Mouse (Mus musculus): ENCODE measurements around the gene Prcc.
"Not testable (repeated sequence)": the region's sequence is repeated elsewhere in the genome, so short reads cannot be mapped to it uniquely, and the experiment has no call there.

Prcc gene

DNA sequence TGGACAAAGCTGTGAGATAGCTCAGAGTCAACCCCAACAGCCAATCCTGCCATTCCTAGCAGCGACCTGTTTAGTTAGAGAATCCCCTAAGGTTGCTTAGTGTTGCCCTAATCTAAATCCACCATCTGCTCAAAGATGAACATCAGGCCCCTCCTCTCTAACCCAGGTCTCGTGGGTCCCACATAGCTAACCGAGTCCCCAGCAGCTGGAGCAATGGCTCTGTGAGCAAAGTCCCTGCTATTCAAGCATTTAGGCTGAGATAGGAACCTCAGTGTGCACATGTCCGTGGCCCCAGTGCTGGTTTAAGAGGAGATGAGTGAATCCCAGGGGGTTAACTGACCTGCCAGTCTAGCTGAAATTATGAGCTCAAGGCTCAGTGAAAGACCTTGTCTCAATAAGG lies 39.2 kb downstream of the Prcc start:
- no peak for DNase-seq (ENCODE audit: low read depth, low spot score)

DNA sequence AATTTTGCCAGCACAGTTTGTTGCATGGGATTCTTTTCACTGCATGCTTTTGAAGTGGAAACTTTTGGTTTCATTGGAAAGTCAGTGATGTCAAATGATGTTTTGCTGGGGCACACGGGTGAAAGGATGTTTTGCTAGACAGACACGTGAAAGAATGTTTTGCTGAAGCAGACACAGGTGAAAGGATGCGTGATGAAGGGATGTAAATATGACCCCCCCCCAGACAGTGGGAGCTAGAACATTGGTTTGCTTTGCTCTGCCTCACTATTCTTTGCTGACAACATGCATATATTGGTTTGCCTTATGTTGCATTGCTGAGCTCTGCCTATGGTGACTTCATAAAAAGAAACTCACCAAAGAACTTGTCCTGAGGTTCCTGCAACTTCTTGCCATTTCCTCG lies 40.4 kb downstream of the Prcc start:
- no peak for DNase-seq (ENCODE audit: low read depth, low spot score)

DNA sequence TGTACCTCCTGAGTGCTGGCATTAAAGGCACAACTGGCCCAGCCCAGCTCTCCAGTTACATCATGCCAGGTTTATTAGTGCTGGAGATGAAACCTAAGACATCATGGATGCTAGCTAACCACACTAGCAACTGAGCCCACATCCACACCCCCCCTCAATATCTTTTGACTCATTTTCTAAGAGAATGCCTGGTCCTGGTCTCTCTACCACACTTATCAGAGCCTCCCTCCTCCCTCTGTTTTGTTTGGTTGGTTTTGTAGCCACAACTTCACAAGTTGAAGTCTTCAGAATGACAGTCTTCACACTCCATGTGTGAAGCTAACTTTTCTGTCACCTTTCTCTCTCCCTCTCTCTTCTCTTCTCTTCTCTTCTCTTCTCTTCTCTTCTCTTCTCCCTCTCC lies 44.5 kb downstream of the Prcc start:
- no peak for DNase-seq (ENCODE audit: low read depth, low spot score)

DNA sequence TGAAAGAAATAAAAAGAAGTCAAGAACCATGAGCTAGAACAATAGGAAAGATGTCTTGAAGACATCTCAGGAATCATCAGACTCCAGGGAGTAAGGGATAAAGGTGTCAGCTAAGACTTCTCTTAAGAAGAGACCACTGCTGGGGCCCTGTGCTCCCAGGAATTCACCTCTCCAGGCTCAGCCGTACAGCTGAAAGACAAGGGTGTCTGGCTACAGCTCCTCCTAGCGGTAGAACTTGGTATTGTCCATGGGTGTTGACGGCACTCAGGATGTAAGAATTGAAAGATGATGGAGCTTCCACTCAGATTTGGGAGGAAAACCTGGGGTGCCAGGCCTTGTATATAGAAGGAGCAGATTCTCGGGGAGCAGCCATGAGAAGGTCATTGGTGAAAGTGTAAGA lies 46.8 kb downstream of the Prcc start:
- peak; percentile 84 for DNase-seq (ENCODE audit: low read depth, low spot score)

DNA sequence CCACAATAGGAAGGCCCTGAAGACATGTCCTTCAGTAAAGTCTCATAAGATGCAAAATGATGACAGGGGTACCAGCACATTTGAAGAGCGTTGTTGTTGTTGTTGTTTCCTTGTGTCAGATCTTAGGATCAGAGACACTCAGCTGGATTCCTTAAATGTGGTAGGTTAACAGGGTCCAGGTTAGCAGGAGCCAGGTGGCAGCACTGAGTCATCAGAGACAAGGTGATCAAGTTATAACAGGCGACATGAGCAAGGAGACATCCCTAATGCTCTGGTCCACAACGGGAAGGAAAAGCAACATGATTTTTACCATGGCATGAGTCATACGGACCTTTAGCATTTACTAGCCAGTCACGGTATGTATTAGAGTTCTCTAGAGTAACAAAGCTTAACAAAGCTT lies 51.9 kb downstream of the Prcc start:
- DNase-seq (ENCODE audit: low read depth, low spot score), result no peak

DNA sequence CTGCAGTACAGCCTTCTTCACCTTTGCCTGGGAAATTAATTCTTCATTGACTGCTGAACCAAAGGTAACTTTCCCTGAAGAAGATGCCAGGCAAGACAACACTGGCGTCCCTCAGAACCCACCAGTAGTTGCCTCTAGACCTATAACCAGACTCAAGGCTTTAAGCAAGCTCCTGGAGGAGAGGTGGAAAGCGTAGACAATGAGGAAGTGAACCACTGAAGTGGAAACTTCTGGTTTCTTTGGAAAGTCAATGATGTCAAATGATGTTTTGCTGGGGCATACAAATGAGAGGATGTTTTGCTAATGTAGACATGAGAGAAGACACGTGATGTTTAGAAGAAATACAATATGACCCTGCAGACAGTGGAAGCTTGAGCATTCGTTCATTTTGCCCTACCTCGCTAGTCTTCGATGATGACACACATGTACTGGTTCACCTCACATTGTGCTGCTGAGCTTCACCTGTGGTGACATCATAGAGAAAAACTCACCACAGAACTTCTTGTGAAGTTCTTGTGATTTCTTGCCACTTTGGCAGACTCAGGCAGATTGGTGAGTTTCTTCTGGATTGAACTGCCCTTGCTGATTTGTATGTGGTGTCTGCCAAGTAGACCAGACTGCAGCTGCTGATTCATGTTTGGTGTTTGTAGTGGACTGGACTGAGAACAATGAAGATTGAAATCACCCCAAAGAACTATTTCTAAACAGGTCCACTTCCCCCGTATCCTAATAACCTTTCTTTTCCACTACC lies 53.1 kb downstream of the Prcc start:
- no peak for DNase-seq (ENCODE audit: low read depth, low spot score)

DNA sequence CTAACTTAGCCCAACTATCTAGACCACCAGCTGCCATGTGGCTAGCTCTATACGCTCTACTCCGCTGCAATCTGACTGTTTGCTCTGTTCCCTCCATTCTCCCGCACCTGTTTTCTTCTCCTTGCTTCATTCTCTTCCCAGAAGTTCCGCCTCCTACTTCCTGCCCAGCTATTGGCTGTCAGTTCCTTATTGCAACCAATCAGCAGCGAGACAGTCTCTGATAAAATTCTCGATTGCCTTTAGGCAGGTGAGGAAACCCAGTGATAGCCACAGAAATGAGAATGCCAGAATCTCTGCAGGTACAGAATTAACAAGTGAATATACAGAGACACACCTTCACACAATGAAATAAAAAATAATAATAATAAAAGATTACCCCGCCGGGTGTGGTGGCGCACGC lies 56.4 kb downstream of the Prcc start:
- DNase-seq (ENCODE audit: low read depth, low spot score), result no peak

DNA sequence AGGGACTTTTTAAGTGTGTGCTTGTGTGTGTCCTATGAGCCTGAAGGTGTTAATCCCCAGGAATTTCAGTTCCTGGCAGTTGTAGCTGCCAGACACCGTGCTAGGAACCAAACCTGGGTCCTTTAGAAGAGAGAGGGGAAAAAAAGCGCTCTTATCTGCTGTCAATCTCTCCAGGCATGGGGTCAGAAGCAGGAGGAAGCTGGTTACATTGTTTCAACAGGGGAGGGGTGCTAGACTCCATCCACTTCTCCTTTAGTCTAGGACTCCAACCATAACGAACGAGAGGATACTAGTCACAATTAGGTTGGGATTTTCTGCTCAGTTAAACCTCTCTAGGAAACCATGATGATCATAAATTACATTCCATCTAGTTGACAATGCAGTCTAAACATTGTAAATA lies 57.0 kb downstream of the Prcc start:
- no peak for DNase-seq (ENCODE audit: low read depth, low spot score)

DNA sequence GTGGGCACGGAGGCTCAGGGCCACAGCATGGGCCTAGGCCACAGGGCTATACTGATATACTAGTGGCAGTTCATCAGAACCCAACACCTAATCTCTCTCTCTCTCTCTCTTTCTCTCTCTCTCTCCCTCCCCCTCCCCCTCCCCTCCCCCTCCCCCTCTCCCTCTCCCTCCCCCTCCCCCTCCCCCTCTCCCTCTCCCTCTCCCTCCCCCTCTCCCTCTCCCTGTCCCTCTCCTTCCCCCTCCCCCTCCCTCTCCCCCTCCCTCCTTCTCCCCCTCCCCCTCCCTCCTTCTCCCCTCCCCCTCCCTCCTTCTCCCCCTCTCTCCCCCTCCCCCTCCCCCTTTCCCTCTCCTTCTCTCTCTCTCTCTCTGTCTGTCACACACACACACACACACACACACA lies 61.2 kb downstream of the Prcc start, which contains the start of gene Pear1:
Gene Pear1, minus strand, starts transcription at position 101 of the 400 bp plus-strand sequence.
- not testable (repeated sequence) for DNase-seq (ENCODE audit: low read depth, low spot score)

DNA sequence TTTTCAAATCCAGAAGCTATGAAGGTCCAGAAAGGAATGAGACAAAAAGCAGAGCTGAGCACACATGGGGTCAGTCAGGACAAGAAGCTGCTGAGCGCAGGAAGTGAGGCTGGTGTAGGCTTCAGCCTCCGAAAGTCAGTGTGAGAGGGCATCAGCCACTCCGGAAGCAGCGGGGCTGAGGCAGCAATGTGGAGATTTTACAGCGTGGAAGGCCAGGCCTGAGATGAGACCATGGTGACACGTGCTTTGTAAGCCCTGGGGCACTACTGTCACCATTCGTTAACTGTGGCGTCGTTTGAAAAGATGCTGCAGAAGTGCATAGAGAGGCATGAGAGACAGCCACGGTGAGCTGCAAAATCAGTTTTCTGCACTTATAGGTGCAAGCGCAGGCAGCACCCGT lies 67.2 kb downstream of the Prcc start:
- no peak for DNase-seq (ENCODE audit: low read depth, low spot score)

DNA sequence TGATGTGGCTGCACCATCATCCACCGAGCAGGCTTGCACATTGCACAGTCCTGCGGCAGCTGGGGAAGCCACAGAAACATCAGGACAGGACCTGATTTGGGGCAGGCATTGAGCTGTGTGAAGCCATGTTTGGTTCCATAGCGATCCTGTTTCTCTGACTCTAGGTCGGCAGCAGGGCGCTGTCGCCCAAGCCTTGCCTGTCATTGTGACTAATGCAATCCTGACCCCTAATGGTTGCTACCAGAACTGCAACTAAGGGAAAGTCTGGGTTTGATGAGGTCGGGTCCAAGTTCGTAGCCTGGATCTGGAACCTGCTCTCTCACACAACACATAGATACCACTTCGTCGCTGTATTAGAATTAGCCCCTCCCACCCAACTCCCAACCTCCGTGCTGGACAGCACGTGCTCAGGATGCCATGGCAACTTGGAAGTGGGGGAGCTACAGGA lies 68.7 kb downstream of the Prcc start:
- DNase-seq (ENCODE audit: low read depth, low spot score), result peak; percentile 87

DNA sequence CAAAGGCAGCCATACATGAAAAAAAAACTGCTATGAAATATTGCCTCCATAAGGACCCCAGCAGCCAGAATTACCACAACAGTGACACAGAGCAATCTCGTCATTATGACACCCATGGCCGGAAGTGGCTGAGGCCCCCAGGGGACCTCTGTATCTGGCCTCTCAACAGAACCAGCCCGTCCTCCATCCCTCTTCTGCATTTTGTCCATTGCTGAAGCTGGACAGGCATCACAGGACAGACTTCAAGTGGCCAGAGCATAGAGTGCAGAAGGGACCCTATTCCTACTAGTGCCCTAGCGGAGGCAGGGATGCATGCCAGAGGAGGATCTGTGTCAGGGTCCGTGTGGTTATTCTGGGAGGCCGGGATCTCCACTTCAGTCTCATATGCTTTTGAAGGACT lies 69.2 kb downstream of the Prcc start:
- no peak for DNase-seq (ENCODE audit: low read depth, low spot score)

DNA sequence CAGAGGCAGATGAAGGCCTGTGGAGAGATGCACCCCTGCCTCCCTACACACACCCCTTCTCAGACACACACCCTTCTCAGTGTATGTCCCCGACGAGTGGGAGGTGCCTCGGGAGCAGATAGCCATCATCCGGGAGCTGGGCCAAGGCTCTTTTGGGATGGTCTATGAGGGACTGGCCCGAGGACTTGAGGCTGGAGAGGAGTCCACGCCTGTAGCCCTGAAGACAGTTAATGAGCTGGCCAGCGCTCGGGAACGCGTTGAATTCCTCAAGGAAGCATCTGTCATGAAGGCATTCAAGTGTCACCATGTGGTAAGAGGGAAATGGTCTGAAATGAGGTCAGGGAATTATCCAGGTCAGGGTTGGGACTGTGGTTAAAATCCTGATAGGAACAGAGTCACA lies 72.5 kb downstream of the Prcc start:
- DNase-seq (ENCODE audit: low read depth, low spot score), result peak; percentile 17

DNA sequence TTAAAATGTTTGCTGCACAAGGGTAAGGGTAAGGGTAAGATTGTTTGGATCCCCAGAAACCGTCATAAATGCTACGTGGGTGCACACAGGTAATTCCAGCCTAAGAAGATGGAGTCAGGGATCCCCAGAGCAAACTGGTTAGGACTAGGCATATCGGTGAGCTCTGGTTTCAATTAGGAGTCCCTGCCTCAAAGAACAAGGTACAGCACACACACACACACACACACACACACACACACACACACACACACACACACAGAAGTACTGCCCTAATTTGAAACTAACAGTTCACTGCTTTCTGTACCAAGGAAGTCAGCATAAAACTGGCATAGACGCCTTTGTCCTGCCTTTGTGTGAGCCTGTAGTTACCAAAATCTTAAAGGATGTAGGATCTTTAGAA lies 73.0 kb downstream of the Prcc start:
- no peak for DNase-seq (ENCODE audit: low read depth, low spot score)

DNA sequence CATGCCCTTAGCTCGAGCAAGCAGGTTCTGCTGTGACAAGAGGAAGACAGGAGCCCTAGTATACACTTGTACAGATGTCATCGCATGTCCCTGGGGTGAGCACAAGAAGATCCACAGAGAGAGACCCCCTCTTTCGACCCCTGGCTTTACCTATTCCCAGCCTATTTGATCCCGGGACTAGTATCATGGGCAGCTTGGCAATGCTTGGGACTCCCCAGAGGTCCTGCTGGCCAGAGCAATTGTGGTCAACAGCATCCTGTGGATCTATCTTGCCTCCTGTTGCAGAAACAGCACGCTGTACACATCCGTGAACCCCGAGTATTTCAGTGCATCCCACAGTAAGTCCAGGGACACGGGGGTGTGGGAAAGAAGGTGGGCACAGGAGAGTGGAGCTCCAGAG lies 74.1 kb downstream of the Prcc start:
- DNase-seq (ENCODE audit: low read depth, low spot score), result no peak

DNA sequence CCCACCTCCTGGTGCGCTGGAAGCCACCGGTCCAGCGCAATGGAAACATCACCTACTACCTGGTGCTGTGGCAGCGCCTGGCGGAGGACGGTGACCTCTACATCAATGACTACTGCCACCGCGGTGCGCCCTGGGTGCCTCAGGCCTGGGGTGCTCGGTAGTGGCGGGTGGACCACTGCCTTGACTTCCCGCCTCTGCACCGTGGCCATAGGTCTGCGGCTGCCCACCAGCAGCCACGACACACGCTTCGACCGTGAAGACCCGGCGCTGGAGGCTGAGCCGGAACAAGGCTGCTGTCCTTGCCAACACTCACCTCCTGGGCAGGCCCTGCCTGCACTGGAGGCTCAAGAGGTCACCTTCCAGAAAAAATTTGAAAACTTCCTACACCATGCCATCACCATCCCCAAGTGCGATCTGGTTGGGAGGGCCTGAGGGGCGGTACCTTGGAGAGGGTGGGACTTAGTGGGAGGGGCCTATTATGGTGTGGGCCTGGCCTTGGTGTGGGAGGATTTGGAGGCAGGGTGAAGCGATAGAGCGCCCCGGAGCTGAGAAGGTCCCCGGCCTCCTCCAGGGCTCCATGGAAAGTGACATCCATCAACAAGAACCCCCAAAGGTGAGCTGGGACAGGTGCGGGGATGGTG lies 76.0 kb downstream of the Prcc start:
- no peak for DNase-seq (ENCODE audit: low read depth, low spot score)

Measured in brain, adult 2 months (tissue).